Mouse (Mus musculus) frontal cortex, adult (tissue): ENCODE measurements around the gene Hspa12a.

Experiments used
- ATAC-seq: cut with Nextera tagmentation; 2 replicates; pipeline ENCODE4 v1.9.2; 2017; ENCODE audit warnings: mild to moderate bottlenecking, moderate library complexity, mixed read lengths; ENCODE audit not compliant: low TSS enrichment

Gene Hspa12a

GRCm38 (mm10) chr19:58759423-58759822, 184.0 kb downstream of the Hspa12a start, which contains the start of gene Pnliprp2:
Gene Pnliprp2, plus strand, starts transcription at chr19:58759719.
- no peak for ATAC-seq

GRCm38 (mm10) chr19:58758871-58759270, 184.6 kb downstream of the Hspa12a start:
- no peak for ATAC-seq

- no peak for ATAC-seq
These were observed 191.9 kb downstream of the Hspa12a start for GRCm38 (mm10) chr19:58751504-58751903.

- ATAC-seq, result peak; percentile 74
These were observed 192.6 kb downstream of the Hspa12a start for GRCm38 (mm10) chr19:58750822-58751221.

GRCm38 (mm10) chr19:58747498-58748000, 195.9 kb downstream of the Hspa12a start:
- ATAC-seq, result no peak
